20 mouse cellular contexts compared by ENCODE assay signal in genomic region chr1:164607061-164607460, GRCm38 (mm10).
"Had no signal": no experiment of that assay in that cellular context is flagged by ENCODE, and none has a peak within 500 bp of the region (broad histone marks: within the 10 kb centered on the region; RNA-seq: fewer than 3 reads in every experiment).

No protein-coding gene starts in this region.

- H3K27ac ChIP-seq: liver, embryonic 13.5 days; liver, embryonic 15.5 days; lung, embryonic 15.5 days; macrophage; neural tube, embryonic 13.5 days had no signal

- H3K4me2 ChIP-seq: liver, embryonic 11.5 days; liver, embryonic 13.5 days; liver, embryonic 15.5 days; lung, embryonic 15.5 days; midbrain, embryonic 11.5 days; midbrain, embryonic 13.5 days; neural tube, embryonic 13.5 days; neural tube, embryonic 15.5 days had no signal

- H3K36me3 ChIP-seq: liver, embryonic 13.5 days; liver, embryonic 15.5 days; lung, embryonic 15.5 days; midbrain, embryonic 13.5 days; neural tube, embryonic 13.5 days; neural tube, embryonic 15.5 days had no signal

- H3K9me3 ChIP-seq: liver, embryonic 13.5 days; liver, embryonic 15.5 days; lung, embryonic 15.5 days; midbrain, embryonic 13.5 days; neural tube, embryonic 13.5 days; neural tube, embryonic 15.5 days had no signal

- H3K9ac ChIP-seq: liver, embryonic 13.5 days; liver, embryonic 15.5 days; liver, postnatal 0 days; lung, embryonic 15.5 days; midbrain, embryonic 13.5 days; neural tube, embryonic 13.5 days; neural tube, embryonic 15.5 days had no signal

- H3K27me3 ChIP-seq: liver, embryonic 13.5 days; liver, embryonic 15.5 days; lung, embryonic 15.5 days; midbrain, embryonic 13.5 days; neural tube, embryonic 13.5 days; neural tube, embryonic 15.5 days had no signal

- H3K4me3 ChIP-seq: liver, embryonic 13.5 days; liver, embryonic 15.5 days; lung, embryonic 15.5 days; midbrain, embryonic 13.5 days; myocyte; neural tube, embryonic 13.5 days; neural tube, embryonic 15.5 days had no signal

- ATAC-seq: liver, postnatal 0 days had no signal

- DNase-seq: liver; liver, embryonic 13.5 days; liver, postnatal 0 days; retina, postnatal 1 day; right cerebral cortex, adult 18-20 months; right cerebral cortex, postnatal 25 days; right cerebral cortex, postnatal 4 days; spleen, adult 18-20 months; thymus, adult 18-20 months; thymus, postnatal 14 days; thymus, postnatal 36 days had no signal

- H3K4me1 ChIP-seq: liver, embryonic 13.5 days; liver, embryonic 15.5 days; lung, embryonic 15.5 days; midbrain, embryonic 13.5 days; neural tube, embryonic 13.5 days had no signal
